Mouse (Mus musculus): Measurements from ENCODE around the gene F2. TPM values are rescaled to one million over a fixed set of nuclear protein-coding genes. Genes with fewer than 3 reads are reported as not detected.

Gene F2
- polyA plus RNA-seq, 1 experiment from 2014 or later, result not detected

DNA sequence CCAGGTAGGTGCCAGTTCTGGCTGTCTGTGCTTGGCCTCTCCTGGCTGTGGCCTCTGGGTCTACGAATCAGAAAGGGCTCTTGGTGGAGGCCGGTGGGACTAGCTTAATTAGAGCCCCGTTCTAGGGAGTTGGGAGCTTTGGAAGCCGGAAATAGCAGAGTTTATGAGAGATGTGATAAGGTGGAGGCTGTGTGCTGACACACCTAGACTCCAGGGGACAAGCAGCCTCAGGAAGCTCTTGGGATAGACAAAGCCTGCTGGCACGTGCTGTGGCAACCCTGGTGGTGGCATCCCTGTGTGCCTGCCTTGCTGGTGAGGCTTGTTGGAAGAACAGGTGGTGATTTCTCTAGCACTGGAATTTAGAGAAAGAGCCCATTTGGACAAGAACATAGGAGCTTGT is 19.2 kb upstream of the F2 start:
- Histone ChIP-seq H3K27ac (no peak overlapping the region), H3K36me3 (ENCODE audit: inconsistent target) (peaks cover 72% of the 10 kb centered on the region), H3K4me3 (ENCODE audit: inconsistent target) (no peak overlapping the region), H3K79me2 (ENCODE audit: inconsistent target) (peaks cover 50% of the 10 kb centered on the region)
- 90% methylated on average over 5 of the region's 5 CpGs for WGBS (ENCODE audit: missing documents)

DNA sequence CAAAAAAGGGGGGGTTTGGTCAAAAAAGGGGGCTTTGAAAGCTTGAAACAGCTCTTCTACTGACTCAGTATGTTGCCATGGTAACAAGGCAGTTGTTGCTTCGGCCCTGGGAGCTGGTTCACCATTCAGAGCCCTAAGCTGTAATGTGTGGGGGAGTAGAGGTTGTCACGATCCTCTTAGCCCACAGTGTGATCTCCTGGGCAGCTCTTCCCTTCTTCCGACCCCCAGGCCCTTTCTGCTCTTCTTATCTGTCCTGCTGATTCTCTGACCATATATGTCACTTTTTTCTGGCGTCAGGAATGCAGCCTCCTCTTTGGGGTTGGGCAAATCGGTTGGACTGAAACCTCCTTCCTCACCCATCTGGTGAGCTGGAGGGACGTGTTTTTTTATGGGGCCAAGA is 16.6 kb upstream of the F2 start:
- WGBS (ENCODE audit: missing documents), result 86% methylated on average over 6 of the region's 6 CpGs
- Histone ChIP-seq H3K36me3 (ENCODE audit: inconsistent target) (peaks cover 49% of the 10 kb centered on the region), H3K79me2 (ENCODE audit: inconsistent target) (peaks cover 71% of the 10 kb centered on the region), H3K4me3 (ENCODE audit: inconsistent target) (no peak overlapping the region), H3K27ac (no peak overlapping the region)

DNA sequence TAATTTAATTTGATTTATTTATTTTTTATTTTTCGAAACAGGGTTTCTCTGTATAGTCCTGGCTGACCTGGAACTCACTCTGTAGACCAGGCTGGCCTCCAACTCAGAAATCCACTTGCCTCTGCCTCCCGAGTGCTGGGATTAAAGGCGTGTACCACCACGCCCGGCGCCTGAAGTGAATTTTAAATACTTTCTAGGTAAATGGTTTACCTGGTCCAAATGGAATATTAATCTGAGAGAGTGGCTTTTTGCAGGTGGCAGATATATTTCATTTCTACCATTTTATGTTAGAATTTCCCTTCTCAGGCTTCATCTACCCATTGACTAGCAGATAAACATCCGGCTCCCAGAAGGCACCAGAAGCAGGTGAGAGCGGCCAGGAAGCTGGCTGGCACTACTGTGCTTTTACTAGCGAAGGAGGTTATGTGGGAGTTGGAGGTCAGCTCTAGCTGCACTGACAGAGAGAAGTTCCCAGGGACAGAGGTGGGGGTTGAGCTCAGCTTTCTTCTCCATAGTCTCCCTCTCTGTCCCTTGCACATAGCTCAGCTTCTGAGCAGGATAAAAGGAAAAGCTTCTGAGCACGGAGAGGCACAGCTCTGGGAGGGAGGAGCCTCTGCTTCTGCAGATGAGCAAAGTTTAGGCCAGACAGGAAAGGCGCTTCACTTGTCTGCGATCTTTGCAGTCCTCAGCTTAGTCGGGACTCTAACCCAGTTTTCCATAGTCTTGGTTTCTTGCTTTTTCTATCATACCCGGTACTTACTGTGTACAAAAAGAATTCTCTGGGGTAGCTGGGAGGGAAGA is 15.4 kb upstream of the F2 start:
- no peak overlapping the region for H3K4me3 ChIP-seq (ENCODE audit: inconsistent target)
- H3K27ac ChIP-seq, result no peak overlapping the region
- H3K79me2 ChIP-seq (ENCODE audit: inconsistent target), result peaks cover 80% of the 10 kb centered on the region
- 95% methylated on average over 14 of the region's 14 CpGs for WGBS (ENCODE audit: missing documents)
- peaks cover 49% of the 10 kb centered on the region for H3K36me3 ChIP-seq (ENCODE audit: inconsistent target)

DNA sequence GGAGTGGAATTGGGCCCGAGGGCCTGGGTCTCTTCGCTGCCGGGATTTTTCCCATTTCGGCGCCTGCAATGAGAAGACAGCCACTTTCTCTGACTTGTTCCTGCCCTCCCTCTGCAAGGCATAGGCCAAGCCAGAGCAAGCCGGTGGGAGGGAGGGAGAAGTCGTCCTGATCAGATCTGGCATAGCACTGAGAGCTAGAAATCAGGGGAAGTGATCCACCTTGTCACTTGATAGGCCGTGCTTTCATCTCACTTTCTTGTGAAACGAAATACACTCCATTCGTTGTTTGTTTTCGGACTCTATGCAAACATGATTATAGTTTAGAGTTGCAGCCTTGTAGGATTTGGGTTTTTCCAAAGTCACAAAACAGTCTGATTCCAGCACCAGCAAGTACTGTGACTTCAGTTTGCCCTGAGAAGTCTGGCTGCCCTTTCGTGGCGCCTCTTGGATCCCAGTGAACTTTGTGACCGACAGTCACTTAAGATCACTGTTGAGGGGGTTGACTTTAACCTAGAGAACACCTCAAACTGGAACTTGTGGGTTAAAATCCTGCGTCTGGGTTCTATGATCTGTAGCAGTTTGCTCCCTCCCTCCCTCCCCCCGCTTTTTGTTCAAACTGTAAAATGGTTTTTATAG is 14.3 kb upstream of the F2 start:
- H3K4me3 ChIP-seq (ENCODE audit: inconsistent target), result peak overlapping the region; percentile 100
- 4% methylated on average over 16 of the region's 16 CpGs for WGBS (ENCODE audit: missing documents)
- H3K36me3 ChIP-seq (ENCODE audit: inconsistent target), result peaks cover 49% of the 10 kb centered on the region
- peaks cover 80% of the 10 kb centered on the region for H3K79me2 ChIP-seq (ENCODE audit: inconsistent target)
- H3K27ac ChIP-seq, result peak overlapping the region; percentile 92

DNA sequence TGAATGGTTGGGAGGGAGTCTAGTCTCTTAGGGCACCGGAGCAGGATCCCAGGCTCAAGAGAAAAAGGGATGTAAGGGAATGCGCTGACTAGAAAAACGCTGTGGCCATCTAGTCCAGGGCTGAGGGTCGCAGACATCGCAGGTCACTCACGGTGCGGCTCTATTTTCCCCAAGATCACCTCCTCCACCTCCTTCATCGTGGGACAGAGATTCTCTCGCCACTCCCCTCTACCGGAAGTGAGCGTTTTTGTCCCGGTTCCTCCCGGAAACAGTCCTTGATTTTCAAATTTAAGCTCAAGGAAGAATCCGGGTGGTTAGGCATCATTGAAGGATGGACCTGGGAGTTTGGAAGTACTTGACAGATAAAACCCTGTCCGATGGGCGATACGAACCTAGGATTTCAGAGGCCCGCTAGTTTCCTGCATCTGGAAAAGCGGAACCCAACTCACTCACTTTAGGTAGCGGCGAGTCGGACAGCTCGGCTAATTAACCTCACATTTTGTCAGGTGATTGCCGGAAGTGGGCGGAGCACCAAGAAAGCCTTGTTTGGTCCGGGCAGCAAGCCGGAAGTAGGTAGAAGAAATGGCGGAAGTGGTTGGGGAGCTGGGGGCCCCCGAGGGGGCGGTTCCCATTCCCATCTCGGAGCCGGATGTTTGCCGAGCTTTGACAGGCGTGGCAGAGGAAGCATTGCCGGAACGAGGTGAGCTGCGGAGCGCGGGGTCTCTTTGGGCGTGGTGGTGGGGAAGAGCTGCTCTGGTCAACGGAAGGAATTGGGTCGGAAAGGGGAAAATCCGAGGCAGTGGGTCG is 13.5 kb upstream of the F2 start, which contains the start of the genes Zfp408 and Arhgap1:
Zfp408 (minus strand) TSS at position 239 of the 807 bp plus-strand sequence.
Arhgap1 (plus strand) TSS at position 308 of the 807 bp plus-strand sequence.
- under 1% methylated on average over 44 of the region's 44 CpGs for WGBS (ENCODE audit: missing documents)
- Histone ChIP-seq H3K4me3 (ENCODE audit: inconsistent target) (peak within 1 kb of the TSS; percentile 100), H3K36me3 (ENCODE audit: inconsistent target) (peaks cover 49% of the 10 kb centered on the region), H3K27ac (peak within 1 kb of the TSS; percentile 92), H3K79me2 (ENCODE audit: inconsistent target) (peaks cover 73% of the 10 kb centered on the region)

DNA sequence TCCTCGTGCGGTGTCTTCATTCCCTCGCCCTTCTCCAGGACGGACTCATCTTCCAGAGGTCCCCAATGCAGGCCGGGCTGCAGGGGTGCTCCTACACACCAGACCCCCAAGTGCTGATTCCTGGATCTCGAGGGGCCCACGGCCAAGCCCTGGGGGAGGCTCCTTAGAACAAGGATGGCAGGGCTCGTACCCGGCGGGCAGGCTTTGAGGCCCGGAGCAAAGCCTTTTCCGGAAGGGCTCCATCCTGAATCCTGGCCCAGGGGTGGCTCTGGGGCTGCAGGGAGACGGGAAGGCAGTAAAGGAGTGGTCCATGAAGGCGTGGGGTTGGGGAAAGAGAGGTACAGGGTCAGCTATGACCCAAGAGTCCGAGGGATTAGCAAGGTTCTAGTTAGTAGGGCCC is 12.9 kb upstream of the F2 start:
- H3K4me3 ChIP-seq (ENCODE audit: inconsistent target), result peak overlapping the region; percentile 100
- H3K27ac ChIP-seq, result peak overlapping the region; percentile 92
- 1% methylated on average over 15 of the region's 15 CpGs for WGBS (ENCODE audit: missing documents)
- peaks cover 67% of the 10 kb centered on the region for H3K79me2 ChIP-seq (ENCODE audit: inconsistent target)
- peaks cover 49% of the 10 kb centered on the region for H3K36me3 ChIP-seq (ENCODE audit: inconsistent target)

DNA sequence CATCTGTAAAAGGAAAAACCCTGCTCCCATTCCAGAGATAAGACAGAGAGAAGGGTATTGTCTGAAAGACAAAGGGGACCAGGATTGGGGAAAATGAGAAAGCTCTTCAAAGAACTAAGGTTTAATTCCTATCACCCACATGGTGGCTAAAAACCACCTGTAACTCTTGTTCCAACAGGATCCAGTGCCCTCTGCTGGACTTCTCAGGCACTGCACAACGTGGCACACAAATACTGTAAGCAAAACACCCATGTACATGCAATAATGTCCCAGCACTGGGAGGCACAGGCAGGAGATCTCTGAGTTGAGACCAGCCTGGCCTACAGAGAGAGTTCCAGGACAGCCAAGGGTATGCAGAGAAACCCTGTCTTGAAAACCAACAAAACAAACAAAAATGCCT is 10.5 kb upstream of the F2 start:
- peaks cover 44% of the 10 kb centered on the region for H3K36me3 ChIP-seq (ENCODE audit: inconsistent target)
- WGBS (ENCODE audit: missing documents), result 29% methylated on average over 1 of the region's 1 CpGs
- no peak overlapping the region for H3K27ac ChIP-seq
- no peak overlapping the region for H3K4me3 ChIP-seq (ENCODE audit: inconsistent target)
- peaks cover 43% of the 10 kb centered on the region for H3K79me2 ChIP-seq (ENCODE audit: inconsistent target)

DNA sequence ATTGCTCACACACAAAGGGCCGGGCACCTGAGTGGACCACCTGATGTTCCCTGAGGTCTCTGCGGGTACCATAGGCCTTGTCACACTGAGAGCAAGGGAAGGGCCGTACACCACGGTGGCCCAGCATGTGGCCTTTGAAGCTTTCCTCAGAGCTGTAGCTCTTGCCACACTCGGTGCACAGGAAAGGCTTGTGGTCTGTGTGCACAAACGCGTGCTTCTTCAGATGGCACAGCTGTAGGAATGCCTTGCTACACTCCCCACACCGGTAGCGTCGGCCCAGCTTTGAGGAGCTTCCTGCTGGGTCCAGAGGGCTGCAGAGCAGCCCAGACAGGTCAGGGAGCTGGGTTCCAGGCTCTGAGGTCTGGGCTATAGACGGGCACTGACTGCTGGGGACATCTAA is 9.6 kb upstream of the F2 start:
- Histone ChIP-seq H3K79me2 (ENCODE audit: inconsistent target) (peaks cover 34% of the 10 kb centered on the region), H3K27ac (no peak overlapping the region), H3K36me3 (ENCODE audit: inconsistent target) (peaks cover 44% of the 10 kb centered on the region), H3K4me3 (ENCODE audit: inconsistent target) (no peak overlapping the region)
- 65% methylated on average over 11 of the region's 11 CpGs for WGBS (ENCODE audit: missing documents)

DNA sequence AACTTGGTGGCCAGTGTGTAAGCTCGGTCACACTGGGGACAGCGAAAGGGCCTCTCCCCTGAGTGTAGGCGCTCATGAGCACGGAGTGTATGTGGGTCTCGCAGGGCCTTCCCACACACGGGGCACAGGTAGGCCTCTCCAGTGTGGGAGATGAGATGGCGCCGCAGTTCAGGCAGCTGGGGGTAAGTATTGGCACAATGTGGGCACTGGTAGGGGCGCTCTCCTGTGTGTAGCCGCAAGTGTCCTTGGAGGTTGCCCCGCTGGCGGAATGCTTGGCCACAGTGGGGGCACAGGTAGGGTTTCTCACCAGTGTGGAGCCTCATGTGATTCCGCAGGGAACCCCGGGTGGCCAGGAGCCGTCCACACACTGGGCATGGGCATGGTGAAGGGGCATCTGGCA is 9.1 kb upstream of the F2 start:
- Histone ChIP-seq H3K79me2 (ENCODE audit: inconsistent target) (peaks cover 29% of the 10 kb centered on the region), H3K27ac (no peak overlapping the region), H3K36me3 (ENCODE audit: inconsistent target) (peaks cover 44% of the 10 kb centered on the region), H3K4me3 (ENCODE audit: inconsistent target) (no peak overlapping the region)
- 93% methylated on average over 15 of the region's 15 CpGs for WGBS (ENCODE audit: missing documents)

DNA sequence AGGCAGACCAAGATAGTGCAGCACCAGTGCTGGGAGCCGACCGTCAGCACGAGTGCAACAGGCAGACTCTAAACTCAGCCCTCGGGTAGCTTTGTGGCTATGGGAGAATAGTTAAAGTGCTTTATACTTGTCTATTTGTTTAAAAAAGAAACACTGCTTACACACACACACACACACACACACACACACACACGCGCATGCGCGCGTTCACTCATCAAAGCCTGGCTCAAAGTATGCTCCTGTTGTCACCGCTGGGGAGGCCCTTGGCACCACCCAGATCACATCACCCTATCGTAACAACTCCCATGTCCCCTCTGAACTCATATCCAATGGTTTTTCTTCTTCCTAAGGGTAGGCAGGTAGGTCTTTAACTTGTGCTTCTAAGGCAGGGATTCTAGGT is 7.8 kb upstream of the F2 start:
- H3K79me2 ChIP-seq (ENCODE audit: inconsistent target), result peaks cover 20% of the 10 kb centered on the region
- peaks cover 44% of the 10 kb centered on the region for H3K36me3 ChIP-seq (ENCODE audit: inconsistent target)
- H3K4me3 ChIP-seq (ENCODE audit: inconsistent target), result no peak overlapping the region
- H3K27ac ChIP-seq, result no peak overlapping the region
- 91% methylated on average over 9 of the region's 11 CpGs for WGBS (ENCODE audit: missing documents)

DNA sequence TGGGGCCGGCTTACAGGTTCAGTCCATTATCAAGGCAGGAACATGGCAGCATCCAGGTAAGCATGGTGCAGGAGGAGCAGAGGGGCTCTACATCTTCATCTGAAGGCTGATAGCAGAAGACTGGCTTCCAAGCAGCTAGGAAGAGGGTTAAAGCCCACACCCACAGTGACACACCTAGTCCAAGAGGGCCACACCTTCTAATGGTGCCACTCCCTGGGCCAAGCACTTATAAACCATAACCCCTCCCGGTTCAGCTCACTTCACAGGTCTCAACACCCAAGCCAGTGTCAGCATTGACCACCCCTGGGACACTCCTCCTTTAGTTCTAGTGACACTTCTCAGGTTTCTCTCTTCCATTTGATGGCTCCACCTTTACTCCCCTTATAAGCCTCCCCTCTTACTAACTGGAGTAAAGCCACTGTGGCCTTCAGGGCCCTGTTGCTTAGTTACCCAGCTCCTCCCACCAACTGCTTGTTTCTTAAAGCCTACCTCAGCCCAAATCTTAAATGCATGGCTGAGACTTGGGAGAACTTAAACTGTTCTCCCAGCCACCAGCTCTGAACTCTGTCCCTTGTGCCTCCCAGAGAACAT is 6.7 kb upstream of the F2 start:
- H3K27ac ChIP-seq, result no peak overlapping the region
- peaks cover 9% of the 10 kb centered on the region for H3K79me2 ChIP-seq (ENCODE audit: inconsistent target)
- 96% methylated on average over 2 of the region's 2 CpGs for WGBS (ENCODE audit: missing documents)
- no peak overlapping the region for H3K4me3 ChIP-seq (ENCODE audit: inconsistent target)
- H3K36me3 ChIP-seq (ENCODE audit: inconsistent target), result peaks cover 44% of the 10 kb centered on the region

DNA sequence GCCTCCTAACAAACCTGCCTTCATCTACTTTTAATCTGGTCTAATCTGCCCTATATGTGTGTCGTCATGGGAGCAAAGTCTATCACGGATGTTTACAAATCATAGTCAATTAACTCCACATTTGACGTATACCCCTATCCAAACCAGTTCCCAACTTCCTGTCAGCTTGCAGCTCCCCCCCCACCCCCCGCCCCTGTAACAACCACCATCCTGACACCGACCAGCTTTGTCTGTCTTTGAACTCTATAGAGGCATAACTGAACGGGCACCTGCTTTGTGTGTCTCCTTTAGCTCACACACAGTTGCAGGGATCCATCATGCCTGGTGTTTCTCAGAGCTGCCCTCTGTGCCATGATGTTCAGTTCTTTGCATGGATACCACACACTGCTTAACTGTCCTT is 2.7 kb upstream of the F2 start:
- no peak overlapping the region for H3K27ac ChIP-seq
- peaks cover 6% of the 10 kb centered on the region; the same call in 1 of the 2 replicates for H3K36me3 ChIP-seq (ENCODE audit: inconsistent target)
- H3K4me3 ChIP-seq (ENCODE audit: inconsistent target), result no peak overlapping the region
- no peaks in the 10 kb centered on the region for H3K79me2 ChIP-seq (ENCODE audit: inconsistent target)
- WGBS (ENCODE audit: missing documents), result 81% methylated on average over 5 of the region's 6 CpGs

DNA sequence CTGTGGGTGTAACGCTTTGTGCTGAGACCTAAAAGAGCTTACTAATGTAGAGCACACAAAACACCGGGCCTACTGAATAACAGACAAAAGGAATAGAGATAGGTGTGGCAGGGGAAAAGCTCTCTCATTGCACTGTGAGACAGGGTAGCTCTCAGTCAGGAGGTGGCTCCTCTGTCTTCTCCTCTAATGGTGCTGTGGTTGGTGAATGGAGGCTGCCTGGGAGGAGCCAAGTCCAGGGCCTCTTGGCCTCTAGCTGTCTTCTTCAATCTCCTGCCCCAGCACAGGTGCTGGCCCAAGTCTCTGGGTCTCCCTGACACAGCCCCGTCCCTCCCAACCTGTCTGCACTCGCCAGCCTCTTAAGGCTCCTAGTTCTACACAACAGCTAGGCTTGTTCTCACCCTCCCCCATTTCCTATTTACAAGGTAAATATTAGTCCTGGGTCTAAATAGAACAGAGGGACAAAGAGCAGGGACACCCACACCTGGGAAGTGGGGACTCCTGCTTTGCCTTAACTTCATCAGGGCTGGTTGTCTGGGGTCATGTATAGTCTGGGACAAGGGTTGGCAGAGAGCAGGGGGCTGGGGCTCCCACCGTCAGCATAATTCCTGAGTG is 619 bp upstream of the F2 start:
- Histone ChIP-seq H3K36me3 (ENCODE audit: inconsistent target) (no peaks in the 10 kb centered on the region), H3K27ac (no peak overlapping the region), H3K4me3 (ENCODE audit: inconsistent target) (no peak overlapping the region), H3K79me2 (ENCODE audit: inconsistent target) (no peaks in the 10 kb centered on the region)
- WGBS (ENCODE audit: missing documents), result 100% methylated on average over 5 of the region's 5 CpGs

DNA sequence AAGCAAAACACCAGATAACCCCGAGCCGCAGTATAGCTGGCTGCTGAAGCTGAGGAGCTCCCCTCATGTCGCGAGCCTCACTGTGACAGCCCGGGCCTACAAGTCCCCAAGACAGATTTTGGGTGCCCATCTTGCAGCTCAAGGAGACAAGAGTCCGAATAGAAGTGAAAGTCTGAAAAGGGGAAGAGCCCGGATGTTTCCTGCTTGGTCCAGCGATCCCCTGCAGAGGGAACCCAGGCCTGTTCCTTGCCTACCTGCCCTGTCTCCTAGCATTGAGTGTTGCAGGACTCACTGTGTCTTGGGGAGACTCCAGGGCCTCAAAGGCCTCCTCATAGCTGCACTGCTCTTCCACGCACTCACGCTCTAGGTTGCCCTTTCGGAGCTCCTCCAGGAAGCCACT is 728 bp downstream of the F2 start:
- Histone ChIP-seq H3K36me3 (ENCODE audit: inconsistent target) (no peaks in the 10 kb centered on the region), H3K4me3 (ENCODE audit: inconsistent target) (no peak overlapping the region), H3K27ac (no peak overlapping the region), H3K79me2 (ENCODE audit: inconsistent target) (no peaks in the 10 kb centered on the region)
- 66% methylated on average over 11 of the region's 11 CpGs for WGBS (ENCODE audit: missing documents)
